Mouse (Mus musculus): ENCODE results near the gene Prdx5. TPM values are rescaled to one million over a fixed set of nuclear protein-coding genes. Genes with fewer than 3 reads are reported as not detected.

Prdx5 gene
- total RNA-seq, 2 experiments from 2014 or later: 419 to 522 TPM

Other genes with a start within 250 kb of the Prdx5 start
- gene Rps6ka4, start 69.5 kb downstream of the Prdx5 start, total RNA-seq (2014; fragmentation: Nextera tagmentation): 2.8 and 13.3 TPM in 2 replicates
- gene Rps6ka4, start 69.5 kb downstream of the Prdx5 start, total RNA-seq (2017): 3.9 and 8.1 TPM in 2 replicates
- 17.8 and 22.6 TPM in 2 replicates for gene Ccdc88b, start 51.9 kb downstream of the Prdx5 start, total RNA-seq (2014; fragmentation: Nextera tagmentation)
- 53.1 and 58.0 TPM in 2 replicates for gene Ccdc88b, start 51.9 kb downstream of the Prdx5 start, total RNA-seq (2017)
- gene Trmt112, start 408 bp downstream of the Prdx5 start, total RNA-seq (2014; fragmentation: Nextera tagmentation): 149 and 152 TPM in 2 replicates
- 156 and 160 TPM in 2 replicates for gene Trmt112, start 408 bp downstream of the Prdx5 start, total RNA-seq (2017)
- gene Esrra, start 11.7 kb upstream of the Prdx5 start, total RNA-seq (2014; fragmentation: Nextera tagmentation): 10.7 and 29.3 TPM in 2 replicates
- 15.5 and 18.6 TPM in 2 replicates for gene Esrra, start 11.7 kb upstream of the Prdx5 start, total RNA-seq (2017)
- gene Catsperz, start 15.3 kb upstream of the Prdx5 start, total RNA-seq (2014; fragmentation: Nextera tagmentation): 3.0 TPM in 1 of 2 replicates, not detected in the other
- 2.8 and 4.5 TPM in 2 replicates for gene Catsperz, start 15.3 kb upstream of the Prdx5 start, total RNA-seq (2017)
- gene Kcnk4, start 24.4 kb upstream of the Prdx5 start, total RNA-seq (2014; fragmentation: Nextera tagmentation): not detected in 2 replicates
- not detected in 2 replicates for gene Kcnk4, start 24.4 kb upstream of the Prdx5 start, total RNA-seq (2017)
- 26.7 and 34.5 TPM in 2 replicates for gene Bad, start 31.8 kb upstream of the Prdx5 start, total RNA-seq (2014; fragmentation: Nextera tagmentation)
- 48.8 and 69.0 TPM in 2 replicates for gene Bad, start 31.8 kb upstream of the Prdx5 start, total RNA-seq (2017)
- gene Gpr137, start 32.4 kb upstream of the Prdx5 start, total RNA-seq (2014; fragmentation: Nextera tagmentation): 15.0 and 18.5 TPM in 2 replicates
- gene Gpr137, start 32.4 kb upstream of the Prdx5 start, total RNA-seq (2017): 14.9 and 15.8 TPM in 2 replicates
- 194 and 276 TPM in 2 replicates for gene Ppp1r14b, start 64.9 kb upstream of the Prdx5 start, total RNA-seq (2014; fragmentation: Nextera tagmentation)
- gene Ppp1r14b, start 64.9 kb upstream of the Prdx5 start, total RNA-seq (2017): 94.5 and 105 TPM in 2 replicates
- 8.0 and 14.6 TPM in 2 replicates for gene Plcb3, start 66.4 kb upstream of the Prdx5 start, total RNA-seq (2014; fragmentation: Nextera tagmentation)
- gene Plcb3, start 66.4 kb upstream of the Prdx5 start, total RNA-seq (2017): 7.1 and 10.9 TPM in 2 replicates
- 98.9 and 160 TPM in 2 replicates for gene Fkbp2, start 70.4 kb upstream of the Prdx5 start, total RNA-seq (2014; fragmentation: Nextera tagmentation)
- gene Fkbp2, start 70.4 kb upstream of the Prdx5 start, total RNA-seq (2017): 173 and 197 TPM in 2 replicates
- 27.6 and 35.2 TPM in 2 replicates for gene Vegfb, start 77.5 kb upstream of the Prdx5 start, total RNA-seq (2014; fragmentation: Nextera tagmentation)
- 6.2 and 7.4 TPM in 2 replicates for gene Vegfb, start 77.5 kb upstream of the Prdx5 start, total RNA-seq (2017)
- gene Dnajc4, start 82.5 kb upstream of the Prdx5 start, total RNA-seq (2014; fragmentation: Nextera tagmentation): 6.4 and 16.5 TPM in 2 replicates
- gene Dnajc4, start 82.5 kb upstream of the Prdx5 start, total RNA-seq (2017): 7.9 and 11.8 TPM in 2 replicates
- 8.5 and 14.4 TPM in 2 replicates for gene Nudt22, start 86.0 kb upstream of the Prdx5 start, total RNA-seq (2014; fragmentation: Nextera tagmentation)
- 3.4 and 14.5 TPM in 2 replicates for gene Nudt22, start 86.0 kb upstream of the Prdx5 start, total RNA-seq (2017)
- 3.0 TPM in 1 of 2 replicates, not detected in the other for gene Trpt1, start 86.0 kb upstream of the Prdx5 start, total RNA-seq (2014; fragmentation: Nextera tagmentation)
- gene Trpt1, start 86.0 kb upstream of the Prdx5 start, total RNA-seq (2017): 0.21 and 0.60 TPM in 2 replicates
- 103 and 119 TPM in 2 replicates for gene Fermt3, start 109.4 kb upstream of the Prdx5 start, total RNA-seq (2014; fragmentation: Nextera tagmentation)
- gene Fermt3, start 109.4 kb upstream of the Prdx5 start, total RNA-seq (2017): 182 and 230 TPM in 2 replicates
- gene Stip1, start 129.9 kb upstream of the Prdx5 start, total RNA-seq (2014; fragmentation: Nextera tagmentation): 162 and 187 TPM in 2 replicates
- gene Stip1, start 129.9 kb upstream of the Prdx5 start, total RNA-seq (2017): 246 and 270 TPM in 2 replicates
- gene Macrod1, start 146.7 kb upstream of the Prdx5 start, total RNA-seq (2014; fragmentation: Nextera tagmentation): 7.8 and 13.6 TPM in 2 replicates
- 4.5 and 6.3 TPM in 2 replicates for gene Macrod1, start 146.7 kb upstream of the Prdx5 start, total RNA-seq (2017)
- not detected in 2 replicates for gene Flrt1, start 195.6 kb upstream of the Prdx5 start, total RNA-seq (2014; fragmentation: Nextera tagmentation)
- gene Flrt1, start 195.6 kb upstream of the Prdx5 start, total RNA-seq (2017): not detected in 2 replicates